Mouse (Mus musculus): ENCODE data around the gene Nfe2l3.
A peak's percentile ranks its signal among the peaks of the same experiment; 100 is the strongest.
"Not testable (repeated sequence)": the region's sequence is repeated elsewhere in the genome, so short reads cannot be mapped to it uniquely, and the experiment has no call there.

The Nfe2l3 gene

DNA sequence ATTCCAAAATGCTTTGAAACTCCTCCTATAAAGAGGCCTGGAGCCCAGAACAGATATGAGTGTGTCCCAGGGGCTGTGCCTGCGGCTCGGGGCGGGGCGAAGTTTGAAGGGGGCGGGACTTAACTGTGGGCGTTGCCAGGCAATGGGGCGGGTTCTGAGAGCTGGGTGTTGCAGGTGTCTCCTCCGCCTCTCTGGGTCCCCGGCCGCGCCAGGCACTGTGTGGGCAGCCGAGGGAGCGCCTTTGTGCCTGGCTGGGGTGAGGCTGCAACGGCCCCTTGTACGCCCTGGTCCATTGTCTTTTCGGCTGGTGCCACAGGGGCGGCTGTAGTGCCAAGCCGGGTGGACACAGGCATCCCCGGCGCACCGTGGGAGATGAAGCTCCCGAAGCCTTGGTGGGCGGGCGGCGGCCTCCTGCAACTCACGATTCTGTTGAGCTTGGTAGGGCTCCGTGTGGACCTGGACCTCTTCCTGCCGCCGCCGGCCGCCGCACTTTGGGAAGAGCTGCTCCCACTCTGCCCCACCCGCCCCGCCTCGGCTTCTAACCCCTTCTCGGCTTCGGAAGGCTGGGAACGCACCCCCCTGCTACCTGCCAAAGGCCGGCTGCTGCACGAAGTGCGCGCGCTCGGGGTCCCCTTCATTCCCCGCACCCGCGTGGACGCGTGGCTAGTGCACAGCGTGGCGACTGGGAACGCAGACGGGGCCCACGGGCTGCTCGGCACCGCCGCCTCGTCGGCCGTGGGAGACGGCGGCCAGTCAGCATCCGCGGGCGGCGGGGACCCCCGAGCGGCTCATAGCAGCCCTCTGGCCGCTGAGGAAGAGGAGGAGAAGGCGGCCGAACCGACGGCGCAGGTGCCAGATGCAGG, at the start of gene Nfe2l3:
Gene Nfe2l3, plus strand, starts transcription at position 136 of the 863 bp plus-strand sequence.
- no peak for DNase-seq (ENCODE audit: low spot score)

DNA sequence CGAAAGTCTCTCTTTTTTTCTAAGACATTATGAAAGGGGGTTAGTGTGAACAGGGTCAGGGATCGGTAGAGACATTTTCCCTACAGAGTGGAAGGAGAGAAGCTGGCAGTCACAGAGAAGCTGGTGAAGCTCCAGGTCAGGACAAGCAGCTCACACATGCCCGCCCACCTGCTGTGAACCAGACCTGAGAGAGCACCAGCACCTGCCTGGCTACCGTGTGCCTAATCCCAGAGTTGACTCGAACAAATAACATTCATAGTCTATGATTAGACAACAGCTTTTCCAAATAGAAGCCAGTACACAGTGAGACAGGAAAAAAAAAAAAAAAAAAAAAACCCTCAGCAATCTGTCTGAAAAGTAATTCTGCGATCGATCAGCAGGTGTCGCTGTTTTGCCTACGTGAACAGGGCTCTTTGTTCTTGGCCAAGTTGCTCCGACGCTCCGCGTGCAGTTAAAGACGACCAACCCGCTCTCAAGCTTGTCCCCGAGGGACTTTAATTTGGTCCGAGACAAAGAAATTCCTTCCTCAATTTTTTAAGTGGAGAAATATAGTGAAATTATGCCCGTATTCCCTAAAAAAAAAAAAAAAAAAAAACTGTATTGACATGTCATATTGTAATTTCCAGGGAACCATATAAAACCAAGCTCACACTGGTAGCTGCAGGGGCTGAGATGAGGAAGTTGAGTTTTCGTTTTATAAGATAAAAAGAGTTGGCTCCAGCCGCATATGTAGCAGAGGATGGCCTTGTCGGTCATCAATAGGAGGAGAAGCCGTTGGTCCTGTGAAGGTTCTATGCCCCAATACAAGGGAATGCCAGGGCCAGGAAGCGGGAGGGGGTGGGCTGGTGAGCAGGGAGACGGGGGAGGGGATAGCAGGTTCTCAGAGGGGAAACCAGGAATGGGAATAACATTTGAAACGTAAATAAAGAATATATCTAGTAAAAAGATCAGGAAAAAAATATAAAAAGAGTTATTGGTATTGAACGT, 48.4 kb upstream of the Nfe2l3 start:
- DNase-seq (ENCODE audit: low spot score): peak; percentile 75

DNA sequence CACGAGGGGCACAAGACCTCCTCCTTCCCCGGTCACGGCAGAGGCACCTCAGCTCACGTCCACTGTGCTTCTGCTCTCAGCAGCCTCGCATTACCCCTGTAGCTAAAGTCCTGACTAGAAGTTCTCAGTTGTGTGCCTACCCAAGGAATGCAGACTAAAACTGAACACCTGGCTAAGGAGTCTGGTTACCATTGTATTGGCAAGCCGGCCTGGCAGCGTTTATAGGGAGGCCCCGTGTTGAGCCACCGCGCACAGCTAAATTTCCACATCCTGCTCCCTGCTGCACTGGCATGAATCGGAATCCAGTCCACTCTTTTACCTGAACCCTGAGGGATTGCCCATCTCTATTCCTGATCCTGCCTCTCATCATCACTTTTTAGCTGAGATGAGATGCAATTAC, 42.0 kb upstream of the Nfe2l3 start:
- no peak for DNase-seq (ENCODE audit: low spot score)

DNA sequence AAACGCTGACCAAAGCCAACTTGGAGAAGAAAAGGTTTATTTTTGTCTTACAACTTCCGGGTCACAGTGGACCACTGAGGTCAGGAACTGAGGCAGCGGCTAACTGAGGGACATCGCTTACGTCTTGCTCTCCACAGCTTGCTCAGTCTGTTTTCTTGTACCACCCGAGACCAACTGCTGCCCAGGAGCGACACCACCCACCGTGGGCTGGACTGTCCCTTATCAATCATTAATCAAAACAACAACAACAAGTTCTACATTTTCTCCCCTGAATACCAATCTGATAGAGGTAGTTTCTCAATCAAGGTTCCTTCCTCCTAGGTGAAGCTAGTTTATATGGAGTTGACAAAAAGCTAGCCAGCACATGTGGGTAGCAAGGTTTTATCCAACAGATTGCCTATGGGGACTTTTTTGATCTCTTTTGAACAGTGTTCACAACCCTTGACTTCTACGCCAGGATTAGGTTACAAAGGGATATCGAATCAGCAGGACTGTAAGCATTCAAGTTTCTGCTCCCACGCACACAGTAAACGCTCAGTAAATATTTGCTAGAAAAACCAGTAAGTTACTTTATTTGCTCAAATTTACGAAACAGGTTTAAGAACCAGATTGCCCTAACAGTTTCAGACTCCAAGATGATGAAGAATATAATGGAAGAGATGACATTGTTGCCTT, 40.5 kb upstream of the Nfe2l3 start:
- DNase-seq (ENCODE audit: low spot score): no peak

DNA sequence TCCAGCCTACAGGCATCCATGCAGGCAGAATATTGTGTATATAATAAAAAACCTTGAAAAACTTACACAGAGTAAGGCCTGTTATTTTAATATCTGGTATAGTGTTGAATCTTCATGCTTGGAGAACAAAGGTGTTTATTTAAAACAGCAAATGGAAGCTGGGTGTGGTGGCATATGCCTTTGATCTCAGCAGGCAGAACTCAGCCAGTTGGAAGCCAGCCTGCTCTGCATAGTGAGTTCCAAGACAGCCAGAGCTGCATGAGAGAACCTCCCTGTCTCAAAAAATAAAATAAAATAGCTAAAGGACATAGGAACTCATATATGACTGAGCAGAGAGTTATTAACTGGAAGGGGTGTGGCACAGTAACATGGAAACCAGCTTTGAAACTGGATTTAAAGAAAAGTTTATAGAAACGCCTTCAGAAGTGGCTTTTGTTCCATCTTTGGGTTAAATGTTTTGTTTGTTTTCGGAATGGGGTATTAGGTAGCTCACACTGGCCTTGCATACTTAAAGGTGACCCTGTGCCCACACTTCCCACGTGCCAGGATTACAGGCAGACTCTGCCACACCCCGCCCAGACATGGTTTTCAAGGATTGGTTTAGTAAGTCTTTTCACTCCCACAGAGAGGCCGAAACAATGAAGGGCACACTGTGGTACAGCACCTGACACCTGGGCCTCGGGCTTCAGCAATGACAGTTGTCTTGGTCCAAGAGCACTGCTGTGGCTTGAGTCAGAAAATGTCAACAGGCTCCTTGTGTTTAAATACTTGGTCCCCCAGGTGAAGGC, 38.9 kb upstream of the Nfe2l3 start:
- no peak for DNase-seq (ENCODE audit: low spot score)

DNA sequence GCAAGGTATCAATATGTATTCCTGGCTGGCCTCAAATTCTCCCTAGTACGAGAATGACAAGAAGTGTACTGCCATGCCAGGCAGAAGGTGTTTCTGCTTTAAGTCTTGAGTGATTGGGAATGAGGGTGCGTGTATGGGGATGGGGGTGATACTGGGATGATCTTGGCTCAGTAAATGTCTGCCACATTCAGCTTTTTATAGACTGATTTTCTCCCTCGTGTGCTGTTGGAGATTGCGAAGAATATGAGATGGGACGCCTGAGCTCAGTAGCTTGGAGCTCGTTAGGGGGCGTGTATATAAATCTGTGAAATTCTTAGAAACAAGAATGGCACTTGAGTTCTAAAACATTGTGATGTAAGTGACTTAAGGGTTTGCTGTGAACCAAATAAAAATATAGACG, 38.1 kb upstream of the Nfe2l3 start:
- DNase-seq (ENCODE audit: low spot score): not testable (repeated sequence)

DNA sequence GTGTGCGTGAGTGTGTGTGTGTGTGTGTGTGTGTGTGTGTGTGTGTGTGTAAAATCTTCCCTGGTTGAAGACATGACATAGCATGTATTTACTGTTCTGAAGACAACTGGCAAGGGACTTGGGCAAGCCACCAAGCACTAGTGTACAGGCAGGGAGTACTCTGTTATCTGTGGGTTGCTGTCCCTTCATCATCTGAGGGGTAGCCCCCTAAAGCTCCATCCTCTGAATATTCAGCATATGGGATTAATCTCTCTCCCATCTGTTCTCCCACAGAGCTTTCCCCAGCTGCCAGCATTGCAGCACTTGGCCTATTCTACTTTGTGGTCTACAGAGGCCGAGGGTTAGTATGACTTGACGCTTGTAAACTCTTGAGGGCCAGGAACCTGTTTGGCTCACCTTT, 37.5 kb upstream of the Nfe2l3 start:
- DNase-seq (ENCODE audit: low spot score): not testable (repeated sequence)

DNA sequence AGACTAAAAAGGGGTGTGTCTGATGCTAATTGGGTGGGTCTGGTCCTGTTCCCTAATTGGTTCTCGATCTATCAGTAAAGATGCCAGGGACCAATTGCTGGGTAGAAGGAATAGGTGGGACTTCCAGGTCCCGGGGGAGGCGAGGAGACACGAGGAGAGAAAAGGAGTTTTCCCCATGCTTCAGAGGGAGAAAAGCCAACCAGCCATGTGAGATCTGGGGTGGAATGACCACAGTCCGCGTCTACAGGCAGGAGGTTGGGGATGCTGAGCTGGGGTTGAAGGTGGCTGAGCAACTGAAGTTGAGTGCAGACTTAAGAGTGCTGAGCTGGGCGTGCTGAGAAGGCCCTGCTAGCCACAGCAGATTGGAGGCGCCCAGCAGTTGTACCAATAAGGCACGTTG, 37.0 kb upstream of the Nfe2l3 start:
- DNase-seq (ENCODE audit: low spot score): no peak

DNA sequence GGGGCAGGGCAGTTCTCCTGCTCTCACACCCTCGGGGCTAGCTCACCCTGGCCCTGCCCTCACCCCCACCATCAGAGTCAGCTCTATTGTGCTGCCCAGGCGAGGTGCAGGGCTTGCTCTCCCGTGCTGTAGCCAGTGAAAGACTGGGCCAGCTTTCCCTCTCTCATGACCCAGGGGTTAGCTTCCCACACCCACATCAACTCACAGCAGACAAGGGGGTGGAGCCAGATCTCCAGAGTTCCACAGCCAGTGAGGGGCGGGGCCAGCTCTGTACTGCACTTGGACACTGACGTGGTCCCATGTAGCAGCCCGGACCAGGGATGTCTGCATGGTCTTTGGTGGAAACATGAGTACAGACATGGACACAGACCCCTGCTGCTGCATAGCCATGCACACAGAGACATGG, 33.4 kb upstream of the Nfe2l3 start:
- no peak for DNase-seq (ENCODE audit: low spot score)

DNA sequence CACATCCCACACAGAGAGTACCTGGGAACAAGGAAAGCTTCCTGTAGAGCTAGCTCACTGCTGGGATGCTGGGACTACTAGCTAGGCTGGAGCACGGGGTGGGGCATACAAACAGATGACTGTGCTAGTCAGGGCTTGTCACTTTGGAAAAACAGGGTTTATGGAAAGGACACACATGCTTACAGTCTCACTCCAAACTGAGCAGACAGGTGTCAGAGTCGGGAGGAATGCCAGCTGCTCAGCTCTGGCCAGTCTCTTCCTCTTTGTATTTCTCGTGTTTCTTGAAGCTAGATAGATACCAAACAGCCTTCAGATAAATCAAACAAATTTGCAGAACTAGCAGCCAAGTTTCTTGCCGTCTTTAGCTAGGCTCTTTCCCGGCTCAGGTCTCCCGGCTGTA, 31.2 kb upstream of the Nfe2l3 start:
- DNase-seq (ENCODE audit: low spot score): no peak

DNA sequence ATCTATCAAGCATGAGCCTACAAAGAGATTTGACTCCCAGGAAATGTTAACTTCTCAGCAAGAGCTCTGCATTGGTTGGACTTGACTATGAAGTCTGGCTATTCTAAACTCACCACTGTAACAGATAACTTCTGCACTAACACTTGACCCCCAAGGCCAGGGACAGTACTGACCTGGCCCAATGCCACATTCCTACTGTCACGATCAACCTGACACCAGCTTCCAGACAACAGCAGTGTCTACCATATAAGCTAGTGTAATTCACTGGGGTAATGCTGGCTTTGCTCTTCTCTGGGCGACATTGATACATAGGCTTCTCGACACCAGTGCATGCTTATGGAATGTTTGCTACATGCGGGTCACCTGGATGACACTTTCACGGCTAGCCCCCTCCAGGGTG, 28.9 kb upstream of the Nfe2l3 start:
- DNase-seq (ENCODE audit: low spot score): no peak

DNA sequence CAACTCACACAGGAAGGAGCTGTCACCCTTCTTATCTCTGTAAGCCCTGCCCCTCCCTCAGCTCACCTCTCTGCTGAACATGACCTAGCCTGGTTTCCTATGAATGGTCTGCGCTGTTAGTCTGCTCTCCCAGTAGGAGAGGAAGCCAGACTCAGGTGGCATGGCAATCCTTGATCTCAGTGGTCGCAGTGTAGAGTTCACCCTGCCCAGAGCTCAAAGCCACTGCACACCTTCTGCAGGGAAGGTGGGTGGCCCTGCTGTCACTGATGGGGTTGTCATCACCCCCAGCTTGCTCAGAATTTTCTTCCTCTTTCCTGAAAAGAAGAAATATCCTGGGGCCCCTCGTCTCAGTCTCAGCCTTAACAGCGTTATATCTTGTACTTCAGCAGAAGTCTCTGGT, 28.0 kb upstream of the Nfe2l3 start:
- DNase-seq (ENCODE audit: low spot score): no peak

DNA sequence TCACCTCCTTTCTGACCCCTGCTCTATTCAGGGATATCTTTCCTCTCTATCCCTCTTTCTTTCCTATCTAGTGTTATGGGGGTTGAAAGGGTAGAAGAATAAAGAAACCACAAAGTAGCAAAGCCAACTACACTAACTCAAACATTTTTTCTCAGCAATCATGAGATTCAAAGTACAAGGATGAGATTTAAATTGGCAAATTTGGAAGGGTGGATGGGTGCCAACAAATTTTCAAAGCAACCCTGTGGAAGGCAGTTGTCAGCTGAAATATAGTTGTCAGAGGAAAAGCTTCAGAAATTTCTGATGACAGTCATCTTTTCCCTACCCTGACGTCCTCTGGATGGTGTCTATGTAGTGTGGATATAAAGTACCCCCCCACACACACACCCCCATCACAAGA, 16.0 kb upstream of the Nfe2l3 start:
- DNase-seq (ENCODE audit: low spot score): no peak

DNA sequence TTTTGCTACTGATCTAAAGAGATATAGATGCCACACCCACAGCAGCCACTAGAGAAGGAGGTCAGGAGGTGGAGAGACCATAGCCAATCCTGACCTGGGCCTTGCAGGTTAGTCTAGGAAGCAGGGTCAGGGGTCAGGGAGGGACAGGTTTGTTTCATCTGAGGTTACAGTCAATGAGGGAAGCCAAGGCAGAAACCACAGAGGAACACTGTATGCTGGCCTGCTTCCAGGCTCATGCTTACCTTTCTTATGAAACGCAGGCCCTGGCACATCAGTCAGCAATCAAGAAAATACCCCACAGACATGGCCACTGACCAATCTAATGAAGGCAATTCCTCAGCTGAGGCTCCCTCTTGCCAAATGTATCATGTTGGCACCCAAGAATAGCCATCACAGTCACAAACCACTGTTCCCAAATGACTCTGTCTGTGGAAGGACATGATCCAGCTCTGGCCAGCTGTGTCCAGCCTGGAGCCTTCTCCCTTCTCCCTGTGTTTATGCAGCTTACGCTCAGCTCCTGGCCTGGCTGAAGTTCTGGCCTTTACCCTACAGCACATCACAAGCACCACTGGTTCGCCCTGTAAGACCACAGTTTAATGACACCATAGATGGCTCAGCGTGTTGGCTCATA, 15.0 kb upstream of the Nfe2l3 start:
- DNase-seq (ENCODE audit: low spot score): no peak

DNA sequence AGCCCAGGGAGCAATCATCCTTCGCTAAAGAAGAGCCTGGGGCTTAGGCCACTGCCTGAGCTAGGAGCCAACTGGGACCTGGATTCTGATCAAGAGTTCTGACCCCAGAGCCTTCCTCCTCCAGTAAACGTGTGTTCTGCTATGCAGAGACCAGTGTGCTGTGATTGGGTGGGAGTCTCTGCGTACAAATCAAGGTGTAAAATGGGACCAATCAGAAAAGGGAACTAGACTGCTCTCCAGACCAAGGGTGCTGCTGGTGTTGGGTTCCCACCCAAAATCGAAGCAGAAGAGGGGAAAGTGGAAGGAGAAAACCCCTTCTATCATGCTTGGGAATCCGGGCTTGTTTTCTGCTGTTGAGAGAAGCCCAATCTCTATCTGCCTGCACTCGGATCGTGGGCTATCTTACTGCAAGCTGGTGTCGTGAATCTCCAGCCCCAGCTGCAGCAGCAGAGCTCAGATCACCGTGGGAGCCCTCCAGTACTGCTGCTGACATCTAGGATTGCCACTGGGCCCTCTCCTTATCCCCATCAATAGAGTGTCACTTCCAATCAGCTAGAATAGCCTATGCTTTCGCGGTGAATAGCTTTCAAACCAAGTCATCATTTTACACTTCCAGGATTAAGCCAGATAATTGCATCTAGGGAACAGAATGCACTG, 8.9 kb upstream of the Nfe2l3 start:
- no peak for DNase-seq (ENCODE audit: low spot score)

DNA sequence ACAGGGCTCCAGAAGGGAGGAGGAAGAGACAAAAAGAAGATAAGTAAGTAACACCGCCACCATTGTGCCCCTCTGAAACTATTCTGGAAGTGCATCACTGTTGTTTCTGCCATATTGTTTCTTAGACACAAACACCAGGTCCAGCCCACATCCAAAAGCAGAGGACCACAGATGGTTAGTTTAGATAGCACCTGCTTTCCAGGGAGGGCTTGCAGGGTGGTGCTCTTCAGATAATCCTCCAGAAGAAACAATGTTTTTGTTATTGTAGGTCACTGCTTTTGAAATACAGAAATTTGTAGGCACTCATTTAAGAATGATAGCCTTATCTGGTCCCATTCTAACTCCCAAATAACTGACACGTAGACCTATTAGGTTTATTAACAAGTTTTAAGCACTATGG, 7.9 kb upstream of the Nfe2l3 start:
- no peak for DNase-seq (ENCODE audit: low spot score)

DNA sequence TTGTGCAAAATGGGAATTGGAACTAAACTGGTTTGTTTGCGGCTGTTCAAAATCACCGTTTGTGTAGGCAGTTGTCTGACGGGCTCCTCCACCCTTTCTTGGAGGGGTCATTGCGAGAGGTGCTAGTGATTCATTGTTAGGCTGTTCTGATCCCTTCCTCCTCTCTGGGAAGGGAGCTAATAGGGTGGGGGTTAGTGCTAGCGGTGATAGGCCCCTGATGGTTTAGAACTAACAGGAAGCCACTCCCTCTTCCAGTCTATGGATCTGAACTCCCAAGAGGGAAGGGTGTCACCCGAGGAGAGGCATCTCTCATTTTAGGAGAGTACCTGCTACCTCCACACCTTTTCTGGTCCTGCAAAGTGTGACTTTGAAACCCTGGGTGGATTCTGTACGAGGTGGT, 1.8 kb downstream of the Nfe2l3 start:
- DNase-seq (ENCODE audit: low spot score): no peak

DNA sequence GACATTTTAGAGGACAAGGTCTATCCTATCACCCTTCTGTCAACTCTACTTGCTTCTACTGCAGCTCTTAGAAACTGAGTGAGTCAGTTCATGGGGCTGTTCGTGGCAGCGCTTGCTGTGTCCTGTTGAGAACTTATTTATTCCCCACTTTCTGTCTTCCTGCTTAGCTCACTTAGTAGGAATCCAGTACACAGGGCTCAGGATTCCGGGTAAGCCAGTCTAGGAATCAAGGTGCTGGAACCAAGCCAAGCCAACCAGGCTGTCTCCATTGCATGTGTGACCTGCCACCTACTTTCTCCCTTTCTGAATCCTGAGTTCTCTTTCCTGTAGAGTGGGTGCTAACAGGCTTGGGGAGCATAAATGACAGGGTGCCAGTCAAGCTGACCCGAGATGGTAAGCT, 5.2 kb downstream of the Nfe2l3 start:
- no peak for DNase-seq (ENCODE audit: low spot score)

DNA sequence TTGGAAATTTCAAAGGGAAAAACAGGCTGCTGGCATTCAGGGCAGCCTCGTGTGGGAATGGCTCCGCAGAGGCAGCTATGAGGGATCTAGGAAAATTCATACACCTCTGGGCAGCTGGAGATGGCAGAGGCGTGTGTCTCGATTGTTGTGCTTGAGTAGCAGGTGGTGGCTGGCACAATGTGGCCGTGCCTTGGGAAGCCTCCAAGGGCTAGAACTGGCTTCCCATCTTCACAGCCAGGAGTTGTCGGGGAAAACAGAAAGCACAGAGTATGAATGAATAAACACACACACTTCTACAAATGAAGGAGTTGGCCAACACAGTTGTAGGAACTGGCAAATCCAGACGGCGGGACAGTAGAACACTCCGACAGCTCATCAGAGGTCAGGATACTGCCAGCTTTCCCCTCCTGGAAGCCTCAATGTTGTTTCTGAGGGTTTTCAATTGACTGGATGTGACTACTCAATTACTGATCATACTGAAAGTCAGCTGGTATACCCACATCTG, 6.4 kb downstream of the Nfe2l3 start:
- no peak for DNase-seq (ENCODE audit: low spot score)

DNA sequence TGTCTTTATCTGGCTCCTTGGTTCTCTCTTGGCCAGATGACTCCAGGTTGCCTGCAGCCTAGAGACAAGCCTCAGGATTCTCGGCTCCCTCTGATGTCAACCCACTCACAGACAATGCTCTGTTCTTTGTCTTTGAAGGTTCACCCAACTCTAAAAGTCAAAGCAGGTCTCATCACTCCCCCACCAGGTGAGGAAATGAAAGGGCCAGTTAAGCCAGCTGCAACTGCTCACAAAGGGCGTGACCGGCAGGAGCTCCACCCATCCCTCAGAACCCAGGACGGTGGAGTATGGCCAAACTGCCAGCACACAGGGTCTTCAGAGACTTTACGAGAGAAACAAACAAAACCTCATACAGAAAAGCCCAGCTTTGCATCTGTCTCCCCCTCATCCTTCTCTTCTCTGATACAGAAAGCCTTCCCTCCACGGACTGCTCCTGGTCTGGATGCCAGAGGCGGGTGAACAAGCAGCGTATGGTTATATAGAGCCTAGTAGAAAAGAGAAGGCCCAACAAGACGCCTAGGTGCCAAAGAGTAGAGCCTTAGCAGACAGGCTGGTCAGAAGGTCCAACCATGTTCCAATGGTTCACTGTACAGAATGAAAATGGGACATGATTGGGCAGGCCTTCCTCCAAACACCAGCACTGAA, 9.8 kb downstream of the Nfe2l3 start:
- no peak for DNase-seq (ENCODE audit: low spot score)
